Comparison of ENCODE assay signal across 29 mouse cellular contexts in the genomic region with DNA sequence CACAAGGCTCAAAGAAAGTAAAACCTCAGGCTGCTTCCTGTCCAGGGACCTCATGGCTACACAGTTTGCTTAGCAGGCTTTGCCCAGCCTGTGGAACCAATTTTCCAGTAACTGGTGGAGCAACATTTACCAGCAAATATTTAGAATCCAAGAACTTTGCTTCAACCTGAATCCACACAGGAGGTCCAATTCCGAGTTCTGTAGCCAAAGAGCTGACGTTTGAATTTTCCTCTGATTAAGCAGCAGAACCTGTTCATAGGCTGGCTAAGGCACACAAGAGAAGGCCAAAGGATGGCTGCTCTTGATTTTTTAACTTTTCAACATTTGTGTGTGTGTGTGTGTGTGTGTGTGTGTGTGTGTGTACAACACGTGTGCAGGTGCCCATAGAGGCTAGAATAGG.
"Had no signal": no experiment of that assay in that cellular context is flagged by ENCODE, and none has a peak within 500 bp of the region (broad histone marks: within the 10 kb centered on the region; RNA-seq: fewer than 3 reads in every experiment).

No protein-coding gene starts in this region.

- ATAC-seq: lung, postnatal 0 days; midbrain, embryonic 13.5 days; midbrain, embryonic 15.5 days; midbrain, embryonic 16.5 days had no signal

- H3K27me3 ChIP-seq: limb, embryonic 12.5 days; limb, embryonic 13.5 days; limb, embryonic 15.5 days; liver, embryonic 13.5 days; liver, embryonic 15.5 days; lung, embryonic 15.5 days; megakaryocyte, embryonic 14.5 days; midbrain, embryonic 12.5 days; midbrain, embryonic 13.5 days; midbrain, embryonic 15.5 days had no signal

- H3K4me3 ChIP-seq: left cerebral cortex, adult 2 months; limb, embryonic 10.5 days; limb, embryonic 12.5 days; limb, embryonic 13.5 days; limb, embryonic 15.5 days; liver, embryonic 13.5 days; liver, embryonic 15.5 days; lung, embryonic 15.5 days; megakaryocyte, embryonic 14.5 days; midbrain, embryonic 10.5 days; midbrain, embryonic 12.5 days; midbrain, embryonic 13.5 days; midbrain, embryonic 15.5 days; myocyte had no signal

- H3K4me1 ChIP-seq: limb, embryonic 12.5 days; limb, embryonic 13.5 days; limb, embryonic 15.5 days; liver, embryonic 13.5 days; liver, embryonic 15.5 days; megakaryocyte, embryonic 14.5 days had no signal

- H3K27ac ChIP-seq: left cerebral cortex, adult 2 months; limb, embryonic 10.5 days; limb, embryonic 12.5 days; limb, embryonic 13.5 days; limb, embryonic 15.5 days; liver, embryonic 13.5 days; liver, embryonic 14.5 days; liver, embryonic 15.5 days; lung, embryonic 15.5 days; macrophage; midbrain, embryonic 10.5 days; midbrain, embryonic 12.5 days; midbrain, embryonic 13.5 days; midbrain, embryonic 15.5 days had no signal

- H3K9ac ChIP-seq: limb, embryonic 12.5 days; limb, embryonic 13.5 days; limb, embryonic 15.5 days; liver, embryonic 13.5 days; liver, embryonic 14.5 days; liver, embryonic 15.5 days; lung, embryonic 14.5 days; lung, embryonic 15.5 days; midbrain, embryonic 12.5 days; midbrain, embryonic 13.5 days; midbrain, embryonic 15.5 days had no signal

- H3K36me3 ChIP-seq: limb, embryonic 10.5 days; limb, embryonic 12.5 days; limb, embryonic 13.5 days; limb, embryonic 15.5 days; liver, embryonic 13.5 days; liver, embryonic 15.5 days; lung, embryonic 15.5 days; midbrain, embryonic 10.5 days; midbrain, embryonic 12.5 days; midbrain, embryonic 13.5 days; midbrain, embryonic 15.5 days had no signal

- H3K4me2 ChIP-seq: limb, embryonic 12.5 days; limb, embryonic 13.5 days; limb, embryonic 15.5 days; liver, embryonic 13.5 days; liver, embryonic 15.5 days; lung, embryonic 14.5 days; lung, embryonic 15.5 days; midbrain, embryonic 11.5 days; midbrain, embryonic 12.5 days; midbrain, embryonic 13.5 days; midbrain, embryonic 15.5 days had no signal

- H3K9me3 ChIP-seq: limb, embryonic 10.5 days; limb, embryonic 12.5 days; limb, embryonic 13.5 days; limb, embryonic 15.5 days; liver, embryonic 13.5 days; liver, embryonic 15.5 days; lung, embryonic 15.5 days; midbrain, embryonic 10.5 days; midbrain, embryonic 12.5 days; midbrain, embryonic 13.5 days; midbrain, embryonic 15.5 days had no signal

- DNase-seq: left cerebral cortex, postnatal 4 days; liver; liver, embryonic 13.5 days; lung, adult 18-20 months; lung, adult 2 months; lung, embryonic 14.5 days; lung, postnatal 10 days; lung, postnatal 14 days; lung, postnatal 36 days; lung, postnatal 4 days; midbrain, embryonic 14.5 days had no signal
